In the genomic region with DNA sequence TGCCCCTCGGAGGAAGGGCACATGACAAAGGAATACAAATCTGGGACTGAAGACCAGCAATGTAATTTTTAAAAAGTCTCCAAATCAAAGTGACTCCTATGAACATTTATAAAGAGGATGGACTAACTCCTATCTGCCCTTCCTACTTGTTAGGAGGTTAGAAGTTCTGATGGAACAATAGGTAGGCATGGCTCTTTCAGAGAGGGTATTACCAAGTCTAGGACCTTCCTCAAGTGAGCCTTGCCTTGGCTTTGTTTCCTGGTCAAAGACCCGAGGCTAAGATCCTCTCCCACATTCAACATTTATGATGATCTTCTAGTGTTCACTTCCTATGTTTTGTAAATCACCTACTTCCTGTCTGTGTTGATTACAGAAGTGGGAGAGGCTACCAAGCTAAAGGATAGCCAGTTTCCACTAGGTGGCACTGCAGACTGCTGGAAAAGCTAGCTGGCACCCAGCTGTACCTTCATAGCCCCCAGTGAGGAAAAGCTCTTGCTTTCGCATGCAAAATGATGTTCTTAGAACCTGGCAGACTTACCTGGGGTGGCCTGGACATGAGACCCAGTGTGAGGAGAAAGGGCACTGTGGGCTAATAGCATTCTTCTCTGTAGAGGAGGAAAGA, we compare ENCODE assay signal across 7 mouse cellular contexts.
DNase-seq lines count a peak whose midpoint lies in the region; ATAC-seq and TF ChIP-seq lines count a peak whose summit lies in the region.

No protein-coding gene starts in this region.

- TF ChIP-seq POLR2A in small intestine, adult 2 months (IDR thresholded peaks at IDR 0.05; ENCODE audit: low read depth, low read length): no peak

- H3K27ac ChIP-seq in forebrain, embryonic 12.5 days: no peak overlapping the region
- H3K27ac ChIP-seq in hindbrain, embryonic 15.5 days (replicated peaks): no peak overlapping the region
- no peak overlapping the region for H3K27ac ChIP-seq in small intestine, adult 2 months (ENCODE audit: insufficient read depth, low read depth, low read length)

- no peak overlapping the region for H3K9ac ChIP-seq in forebrain, embryonic 12.5 days
- no peak overlapping the region for H3K9ac ChIP-seq in hindbrain, embryonic 15.5 days

- H3K4me2 ChIP-seq in forebrain, embryonic 12.5 days: no peak overlapping the region
- H3K4me2 ChIP-seq in hindbrain, embryonic 15.5 days: no peak overlapping the region

- peak; percentile 40; the same call in 1 of the 2 replicates for TF ChIP-seq CTCF in small intestine, adult 2 months (IDR thresholded peaks at IDR 0.05; ENCODE audit: extremely low read depth, insufficient read length, insufficient replicate concordance, low read depth, low read length)

- no peaks in the 10 kb centered on the region for H3K27me3 ChIP-seq in forebrain, embryonic 12.5 days
- no peaks in the 10 kb centered on the region for H3K27me3 ChIP-seq in hindbrain, embryonic 15.5 days
- no peaks in the 10 kb centered on the region; the same call in 1 of the 2 replicates for H3K27me3 ChIP-seq in small intestine, adult 2 months (ENCODE audit: control insufficient read depth, insufficient read depth, low read length)

- no peaks in the 10 kb centered on the region for H3K9me3 ChIP-seq in forebrain, embryonic 12.5 days
- H3K9me3 ChIP-seq in hindbrain, embryonic 15.5 days: no peaks in the 10 kb centered on the region

- 46% methylated on average over 3 of the region's 3 CpGs for WGBS in forebrain, embryonic 12.5 days
- WGBS in hindbrain, embryonic 15.5 days: 46% methylated on average over 3 of the region's 3 CpGs
- WGBS in small intestine, adult 2 months: 39% methylated on average over 3 of the region's 3 CpGs

- H3K4me3 ChIP-seq in forebrain, embryonic 12.5 days (replicated peaks): no peak overlapping the region
- H3K4me3 ChIP-seq in hindbrain, embryonic 15.5 days: no peak overlapping the region
- H3K4me3 ChIP-seq in small intestine, adult 2 months (ENCODE audit: low read depth, low read length): no peak overlapping the region

- H3K4me1 ChIP-seq in forebrain, embryonic 12.5 days: no peaks in the 10 kb centered on the region
- H3K4me1 ChIP-seq in hindbrain, embryonic 15.5 days (replicated peaks): no peaks in the 10 kb centered on the region
- H3K4me1 ChIP-seq in small intestine, adult 2 months (ENCODE audit: control insufficient read depth, insufficient read depth, insufficient read length, low read length): no peaks in the 10 kb centered on the region

- peak; percentile 89 for DNase-seq in NIH3T3 (ENCODE audit: low read depth)
- DNase-seq in c-Kit-positive CD71-negative TER-119-negative erythroid progenitor cells, embryonic 14.5 days (ENCODE audit: low read depth): peak; percentile 22
- DNase-seq in layer of hippocampus, postnatal 36 days: peak; percentile 37 to 50

- peaks cover 36% of the 10 kb centered on the region for H3K36me3 ChIP-seq in forebrain, embryonic 12.5 days (replicated peaks)
- peaks cover 37% of the 10 kb centered on the region for H3K36me3 ChIP-seq in hindbrain, embryonic 15.5 days
- H3K36me3 ChIP-seq in small intestine, adult 2 months (ENCODE audit: control insufficient read depth, insufficient read depth, low read length): no peaks in the 10 kb centered on the region

- peak; percentile 58; the same call in 1 of the 2 replicates for ATAC-seq in forebrain, embryonic 12.5 days (ENCODE audit: low FRiP score)
- ATAC-seq in hindbrain, embryonic 15.5 days (ENCODE audit: low FRiP score, low read depth): peak; percentile 86
- peak; percentile 82 for ATAC-seq in megakaryocyte-erythroid progenitor cell, adult 5-6 weeks (replicated peaks; ENCODE audit: low FRiP score, low TSS enrichment, poor library complexity, severe bottlenecking)

Comparison
In these comparisons a context has a peak if more than half of its experiments do, and no peak if none do; other contexts are left out.
1. DNase-seq: peak in every context shown above with its lines; median percentile 89 in NIH3T3; 44 in layer of hippocampus, postnatal 36 days; 22 in c-Kit-positive CD71-negative TER-119-negative erythroid progenitor cells, embryonic 14.5 days.